Mouse (Mus musculus) stomach, embryonic 16.5 days (tissue): Measurements from ENCODE around the gene Endod1. TPM values are rescaled to one million over a fixed set of nuclear protein-coding genes. Genes with fewer than 3 reads are reported as not detected.

ENCODE experiments used
- ATAC-seq: fragments of 200-750 bp; cut with Nextera tagmentation; 2 replicates; pipeline ENCODE4 v1.8.0; 2017; ENCODE audit warnings: moderate number of reproducible peaks, moderate TSS enrichment; ENCODE audit not compliant: insufficient read depth, low FRiP score
- H3K27ac ChIP-seq: fragments of 300-500 bp; sonication (generic); 2 replicates; pipeline ENCODE4 v1.5.1; 2014; ENCODE audit warnings: low read length
- H3K27me3 ChIP-seq: fragments of 300-500 bp; sonication (generic); 2 replicates; pipeline ENCODE4 v1.6.1; 2014; ENCODE audit warnings: low read length, control low read depth, mixed read lengths; ENCODE audit not compliant: control insufficient read depth, insufficient read depth
- H3K36me3 ChIP-seq: fragments of 300-500 bp; sonication (generic); 2 replicates; pipeline ENCODE4 v1.6.1; 2014; ENCODE audit warnings: low read length; ENCODE audit not compliant: control insufficient read depth, insufficient read depth
- H3K4me1 ChIP-seq: fragments of 300-500 bp; sonication (generic); 2 replicates; pipeline ENCODE4 v1.6.1; 2014; ENCODE audit warnings: low read length, control low read depth, mixed read lengths; ENCODE audit not compliant: control insufficient read depth, insufficient read depth
- H3K4me2 ChIP-seq: fragments of 300-500 bp; sonication (generic); 2 replicates; pipeline ENCODE4 v1.6.1; 2014; ENCODE audit warnings: low read depth, low read length, mixed read lengths
- H3K4me3 ChIP-seq: fragments of 300-500 bp; sonication (generic); replicated peaks from 2 replicates; pipeline ENCODE4 v1.5.1; 2014; ENCODE audit warnings: mild to moderate bottlenecking, low read length
- H3K9ac ChIP-seq: fragments of 300-500 bp; sonication (generic); 2 replicates; pipeline ENCODE4 v1.6.1; 2014; ENCODE audit warnings: low read length
- H3K9me3 ChIP-seq: fragments of 300-500 bp; sonication (generic); replicated peaks from 2 replicates; pipeline ENCODE4 v1.6.1; 2016; ENCODE audit warnings: low read length, control low read depth; ENCODE audit not compliant: control insufficient read depth
- WGBS: fragments of 180-500 bp; shearing (Covaris S2); extraction: QIAGEN DNeasy Blood & Tissue Kit; methylation state at CpG from one replicate; pipeline ENCODE4 v1.1.7; 2014; 5-methylcytosine and 5-hydroxymethylcytosine counted together
- polyA plus RNA-seq: library from polyadenylated mRNA; unstranded; fragments of >200 nt; fragmentation: Nextera tagmentation; extraction: Ambion mirVana; gene quantifications from 2 replicates; pipeline ENCODE4 v1.2.1, GENCODE M21; 2015

The Endod1 gene
- polyA plus RNA-seq, 1 experiment from 2014 or later = 27.9 TPM

DNA sequence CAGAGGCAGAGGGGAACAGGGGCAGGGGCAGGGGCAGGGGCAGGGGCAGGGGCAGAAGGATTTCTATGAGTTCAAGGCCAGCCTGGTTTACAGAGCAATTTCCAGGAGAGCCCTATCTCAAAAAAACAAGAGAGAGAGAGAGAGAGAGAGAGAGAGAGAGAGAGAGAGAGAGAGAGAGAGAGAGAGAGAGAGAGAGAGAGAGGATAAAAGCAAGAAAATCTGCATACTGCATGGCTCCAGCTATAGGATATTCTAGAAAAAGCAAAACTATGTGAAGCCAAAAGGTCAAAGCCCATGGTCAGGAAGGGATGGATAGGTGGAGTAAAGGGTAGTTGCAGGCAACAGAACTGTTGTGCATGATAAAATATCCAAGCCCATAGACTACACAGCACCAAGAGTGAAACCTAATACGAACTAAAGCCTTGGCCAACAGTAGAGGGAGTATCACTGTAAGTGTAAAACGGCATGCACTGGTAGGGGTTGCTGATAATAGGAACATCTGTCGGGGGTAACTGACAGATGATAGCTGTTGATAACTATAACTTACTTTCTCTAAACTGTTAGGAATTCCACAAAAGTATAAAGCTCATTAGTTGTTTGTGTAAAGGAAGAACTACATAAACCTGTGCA, 15.6 kb upstream of the Endod1 start:
- Histone ChIP-seq H3K36me3 (no peaks in the 10 kb centered on the region), H3K4me3 (no peak overlapping the region), H3K9me3 (no peaks in the 10 kb centered on the region), H3K4me1 (no peaks in the 10 kb centered on the region), H3K27me3 (no peaks in the 10 kb centered on the region), H3K27ac (no peak overlapping the region), H3K9ac (no peak overlapping the region), H3K4me2 (no peak overlapping the region)
- no peak for ATAC-seq
- 51% methylated on average over 3 of the region's 3 CpGs for WGBS

GRCm38 (mm10) chr9:14396096-14396495, 14.8 kb upstream of the Endod1 start:
- H3K9me3 ChIP-seq = no peaks in the 10 kb centered on the region

DNA sequence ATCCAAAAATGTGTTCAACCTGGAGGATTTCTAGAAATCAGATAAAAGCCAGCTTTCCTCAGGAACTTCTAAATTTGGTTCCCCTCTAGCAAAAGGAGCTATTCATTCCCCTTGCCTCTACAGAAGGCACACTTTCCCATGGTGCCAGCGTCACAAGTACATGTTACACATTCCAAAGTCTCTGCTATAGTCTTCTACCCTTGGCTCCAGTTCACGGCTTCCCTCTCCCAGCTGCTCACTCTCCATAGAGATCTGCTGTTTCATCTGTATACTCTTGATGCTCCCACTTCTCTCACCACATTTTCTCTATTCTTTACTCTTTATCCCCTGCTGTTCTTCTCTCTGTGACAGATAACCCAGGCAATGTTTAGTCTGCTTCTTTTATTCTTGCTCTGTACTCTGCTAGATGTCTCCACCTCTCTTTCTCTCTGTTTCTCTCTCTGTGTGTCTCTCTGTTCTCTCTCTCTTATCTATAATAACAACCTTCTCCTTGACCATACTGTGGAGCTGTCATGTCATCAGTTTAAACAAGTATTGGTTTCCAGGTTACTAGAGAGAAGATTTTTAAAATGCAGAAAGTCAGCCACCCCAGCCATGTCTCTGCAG, 13.8 kb upstream of the Endod1 start:
- Histone ChIP-seq H3K4me2 (no peak overlapping the region), H3K27me3 (no peaks in the 10 kb centered on the region), H3K4me3 (no peak overlapping the region), H3K9me3 (no peaks in the 10 kb centered on the region), H3K4me1 (no peaks in the 10 kb centered on the region), H3K9ac (no peak overlapping the region), H3K36me3 (no peaks in the 10 kb centered on the region), H3K27ac (no peak overlapping the region)
- 48% methylated on average over 2 of the region's 2 CpGs for WGBS
- no peak for ATAC-seq

More at GRCm38 (mm10) chr9:14396096-14396495, 14.8 kb upstream of the Endod1 start:
- ATAC-seq = no peak
- WGBS = 59% methylated on average over 2 of the region's 2 CpGs
- Histone ChIP-seq H3K27ac (no peak overlapping the region), H3K4me3 (no peak overlapping the region), H3K36me3 (no peaks in the 10 kb centered on the region), H3K9ac (no peak overlapping the region), H3K27me3 (no peaks in the 10 kb centered on the region), H3K4me2 (no peak overlapping the region), H3K4me1 (no peaks in the 10 kb centered on the region)

- Histone ChIP-seq H3K4me3 (no peak overlapping the region), H3K36me3 (no peaks in the 10 kb centered on the region), H3K27ac (no peak overlapping the region), H3K9ac (no peak overlapping the region), H3K27me3 (no peaks in the 10 kb centered on the region), H3K9me3 (no peaks in the 10 kb centered on the region), H3K4me1 (no peaks in the 10 kb centered on the region), H3K4me2 (no peak overlapping the region)
- no peak for ATAC-seq
- 69% methylated on average over 3 of the region's 3 CpGs for WGBS
Measured at GRCm38 (mm10) chr9:14391841-14392318, 10.6 kb upstream of the Endod1 start.

GRCm38 (mm10) chr9:14391286-14391685, 10.0 kb upstream of the Endod1 start:
- no peaks in the 10 kb centered on the region for H3K4me1 ChIP-seq
- no peaks in the 10 kb centered on the region for H3K27me3 ChIP-seq
- no peak overlapping the region for H3K27ac ChIP-seq
- H3K9ac ChIP-seq = no peak overlapping the region
- H3K36me3 ChIP-seq = no peaks in the 10 kb centered on the region
- no peak for ATAC-seq
- H3K9me3 ChIP-seq = no peaks in the 10 kb centered on the region
- no peak overlapping the region for H3K4me3 ChIP-seq
- H3K4me2 ChIP-seq = no peak overlapping the region
- WGBS = 91% methylated on average over 9 of the region's 9 CpGs

- no peaks in the 10 kb centered on the region for H3K36me3 ChIP-seq
- no peaks in the 10 kb centered on the region for H3K4me1 ChIP-seq
- H3K4me3 ChIP-seq = no peak overlapping the region
- H3K9me3 ChIP-seq = no peaks in the 10 kb centered on the region
- no peak overlapping the region for H3K27ac ChIP-seq
- no peaks in the 10 kb centered on the region for H3K27me3 ChIP-seq
- WGBS = 93% methylated on average over 1 of the region's 1 CpGs
- no peak overlapping the region for H3K4me2 ChIP-seq
- no peak for ATAC-seq
- H3K9ac ChIP-seq = no peak overlapping the region
Measured at GRCm38 (mm10) chr9:14390278-14390677, 9.0 kb upstream of the Endod1 start.

GRCm38 (mm10) chr9:14389050-14389621, 7.8 kb upstream of the Endod1 start:
- H3K9ac ChIP-seq = no peak overlapping the region
- ATAC-seq = peak; percentile 29; the same call in 1 of the 2 replicates
- 78% methylated on average over 4 of the region's 4 CpGs for WGBS
- no peaks in the 10 kb centered on the region for H3K9me3 ChIP-seq
- no peaks in the 10 kb centered on the region for H3K4me1 ChIP-seq
- H3K36me3 ChIP-seq = no peaks in the 10 kb centered on the region
- H3K4me2 ChIP-seq = no peak overlapping the region
- no peaks in the 10 kb centered on the region for H3K27me3 ChIP-seq
- H3K4me3 ChIP-seq = no peak overlapping the region
- H3K27ac ChIP-seq = no peak overlapping the region

DNA sequence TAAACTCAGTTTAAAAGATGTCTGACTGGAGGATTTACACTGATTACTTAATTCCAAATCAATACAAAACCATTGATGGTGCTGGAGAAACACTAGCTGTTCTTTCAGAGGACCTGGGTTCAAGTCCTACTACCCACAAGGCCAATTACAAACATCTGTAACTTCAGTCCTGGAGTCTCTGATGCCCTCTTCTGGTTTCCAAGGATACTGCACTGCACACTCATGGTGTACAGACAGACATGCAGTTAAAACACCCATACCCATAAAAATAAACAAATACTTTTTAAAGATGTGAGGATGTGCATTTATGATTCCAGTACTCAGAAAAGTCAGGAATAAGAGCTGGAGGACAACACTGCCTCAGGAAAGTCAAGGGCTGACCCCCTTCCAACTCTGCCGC, 6.7 kb upstream of the Endod1 start:
- 89% methylated on average over 1 of the region's 1 CpGs for WGBS
- H3K36me3 ChIP-seq = no peaks in the 10 kb centered on the region
- no peaks in the 10 kb centered on the region for H3K27me3 ChIP-seq
- ATAC-seq = no peak
- H3K4me3 ChIP-seq = no peak overlapping the region
- no peaks in the 10 kb centered on the region for H3K9me3 ChIP-seq
- H3K27ac ChIP-seq = no peak overlapping the region
- no peak overlapping the region for H3K4me2 ChIP-seq
- H3K4me1 ChIP-seq = no peaks in the 10 kb centered on the region
- H3K9ac ChIP-seq = no peak overlapping the region

GRCm38 (mm10) chr9:14386831-14387230, 5.5 kb upstream of the Endod1 start:
- Histone ChIP-seq H3K27ac (no peak overlapping the region), H3K4me1 (0 out of 2 replicates have a peak, but pooled peaks cover 3% of the 10 kb centered on the region), H3K4me2 (no peak overlapping the region), H3K36me3 (no peaks in the 10 kb centered on the region), H3K9me3 (no peaks in the 10 kb centered on the region), H3K4me3 (no peak overlapping the region), H3K9ac (no peak overlapping the region), H3K27me3 (no peaks in the 10 kb centered on the region)
- ATAC-seq = no peak
- WGBS = 62% methylated on average over 9 of the region's 9 CpGs
